Mouse (Mus musculus) forebrain, postnatal 0 days (tissue): ENCODE measurements at regions not wholly inside any gene's neighbourhood (a gene's known extent, or its start where the extent isn't known, plus 50 kb on each side); places are given as distances from the start of the nearest gene placed in this dataset.

Experiments used
- ATAC-seq: fragments of 200-750 bp; cut with Nextera tagmentation; 2 replicates; pipeline ENCODE4 v1.8.0; 2017; ENCODE audit warnings: mild to moderate bottlenecking, moderate library complexity
- DNase-seq: peaks from one replicate; pipeline ENCODE4 v3.0.0-alpha.2; 2015
- H3K27ac ChIP-seq: fragments of 300-500 bp; sonication (generic); 2 replicates; pipeline ENCODE4 v1.5.1; 2014; ENCODE audit warnings: low read depth, mild to moderate bottlenecking, antibody characterized with exemption, low read length, moderate library complexity, mixed read lengths
- H3K27me3 ChIP-seq: fragments of 300-500 bp; sonication (generic); 2 replicates; pipeline ENCODE4 v1.6.1; 2014; ENCODE audit warnings: mild to moderate bottlenecking, low read length, mixed read lengths; ENCODE audit not compliant: insufficient read depth
- H3K36me3 ChIP-seq: fragments of 300-500 bp; sonication (generic); 2 replicates; pipeline ENCODE4 v1.6.1; 2014; ENCODE audit warnings: mild to moderate bottlenecking, moderate library complexity; ENCODE audit not compliant: insufficient read depth
- H3K4me1 ChIP-seq: fragments of 300-500 bp; sonication (generic); 2 replicates; pipeline ENCODE4 v1.6.1; 2014; ENCODE audit warnings: antibody characterized with exemption; ENCODE audit not compliant: insufficient read depth
- H3K4me2 ChIP-seq: fragments of 300-500 bp; sonication (generic); 2 replicates; pipeline ENCODE4 v1.6.1; 2014; ENCODE audit warnings: low read depth, mild to moderate bottlenecking, moderate library complexity
- H3K4me3 ChIP-seq: fragments of 300-500 bp; sonication (generic); 2 replicates; pipeline ENCODE4 v1.5.1; 2014; ENCODE audit warnings: low read depth, low read length, mixed read lengths
- H3K9ac ChIP-seq: fragments of 300-500 bp; sonication (generic); 2 replicates; pipeline ENCODE4 v1.6.1; 2014; ENCODE audit warnings: mild to moderate bottlenecking
- H3K9me3 ChIP-seq: fragments of 300-500 bp; sonication (generic); 2 replicates; pipeline ENCODE4 v1.6.1; 2016; ENCODE audit warnings: low read length
- CTCF ChIP-seq: sonication (generic); IDR thresholded peaks from 2 replicates; pipeline ENCODE4 v1.5.1; 2016; ENCODE audit warnings: antibody characterized with exemption, control low read depth, low read depth
- WGBS: fragments of 180-500 bp; shearing (Covaris S2); extraction: QIAGEN DNeasy Blood & Tissue Kit; methylation state at CpG from one replicate; pipeline ENCODE4 v1.1.7; 2014; 5-methylcytosine and 5-hydroxymethylcytosine counted together

- Histone ChIP-seq H3K4me1 (no peaks in the 10 kb centered on the region), H3K27ac (no peak overlapping the region), H3K9me3 (no peaks in the 10 kb centered on the region), H3K4me2 (no peak overlapping the region), H3K4me3 (no peak overlapping the region), H3K9ac (no peak overlapping the region), H3K36me3 (no peaks in the 10 kb centered on the region), H3K27me3 (no peaks in the 10 kb centered on the region)
- TF ChIP-seq CTCF, result no peak
- WGBS, result 93% methylated on average over 8 of the region's 8 CpGs
- ATAC-seq (no peak), DNase-seq (no peak)
Measured at GRCm38 (mm10) chr9:32833373-32833772, 197.4 kb downstream of the Ets1 start.

GRCm38 (mm10) chr9:32834751-32835625 is 199.0 kb downstream of the Ets1 start:
- Histone ChIP-seq H3K9ac (no peak overlapping the region), H3K27ac (no peak overlapping the region), H3K9me3 (no peaks in the 10 kb centered on the region), H3K4me2 (no peak overlapping the region), H3K4me3 (no peak overlapping the region), H3K27me3 (no peaks in the 10 kb centered on the region), H3K4me1 (no peaks in the 10 kb centered on the region), H3K36me3 (no peaks in the 10 kb centered on the region)
- WGBS, result 61% methylated on average over 13 of the region's 13 CpGs
- ATAC-seq (no peak), DNase-seq (no peak)
- TF ChIP-seq CTCF, result no peak

- 52% methylated on average over 4 of the region's 4 CpGs for WGBS
- no peaks in the 10 kb centered on the region for H3K9me3 ChIP-seq
Measured at GRCm38 (mm10) chr9:32835626-32835971, 199.6 kb downstream of the Ets1 start.

GRCm38 (mm10) chr9:32836371-32836770 is 200.3 kb downstream of the Ets1 start:
- Histone ChIP-seq H3K4me3 (no peak overlapping the region), H3K4me1 (no peaks in the 10 kb centered on the region), H3K9ac (no peak overlapping the region), H3K27me3 (no peaks in the 10 kb centered on the region), H3K36me3 (no peaks in the 10 kb centered on the region), H3K4me2 (no peak overlapping the region), H3K9me3 (no peaks in the 10 kb centered on the region), H3K27ac (no peak overlapping the region)
- no peak for DNase-seq
- TF ChIP-seq CTCF, result no peak
- 67% methylated on average over 5 of the region's 5 CpGs for WGBS
- ATAC-seq, result no peak

More at GRCm38 (mm10) chr9:32835626-32835971, 199.6 kb downstream of the Ets1 start:
- Histone ChIP-seq H3K27me3 (no peaks in the 10 kb centered on the region), H3K27ac (no peak overlapping the region), H3K9ac (no peak overlapping the region), H3K36me3 (no peaks in the 10 kb centered on the region), H3K4me3 (no peak overlapping the region), H3K4me1 (no peaks in the 10 kb centered on the region), H3K4me2 (no peak overlapping the region)
- no peak for TF ChIP-seq CTCF
- no peak for DNase-seq
- ATAC-seq, result no peak

GRCm38 (mm10) chr9:32847361-32847760 is 211.3 kb downstream of the Ets1 start:
- Histone ChIP-seq H3K4me1 (no peaks in the 10 kb centered on the region), H3K27me3 (no peaks in the 10 kb centered on the region), H3K9me3 (no peaks in the 10 kb centered on the region), H3K4me3 (no peak overlapping the region), H3K4me2 (no peak overlapping the region), H3K9ac (no peak overlapping the region), H3K27ac (no peak overlapping the region), H3K36me3 (no peaks in the 10 kb centered on the region)
- ATAC-seq (no peak), DNase-seq (no peak)
- WGBS, result 96% methylated on average over 2 of the region's 2 CpGs
- TF ChIP-seq CTCF, result no peak

- TF ChIP-seq CTCF, result no peak
- WGBS, result 69% methylated on average over 3 of the region's 3 CpGs
- Histone ChIP-seq H3K9ac (no peak overlapping the region), H3K9me3 (no peaks in the 10 kb centered on the region), H3K27me3 (no peaks in the 10 kb centered on the region), H3K27ac (no peak overlapping the region), H3K4me1 (no peaks in the 10 kb centered on the region), H3K4me3 (no peak overlapping the region), H3K4me2 (no peak overlapping the region), H3K36me3 (no peaks in the 10 kb centered on the region)
- DNase-seq (no peak), ATAC-seq (no peak)
Measured at GRCm38 (mm10) chr9:32852282-32852681, 216.3 kb downstream of the Ets1 start.

- 78% methylated on average over 5 of the region's 5 CpGs for WGBS
- H3K4me2 ChIP-seq, result no peak overlapping the region
- H3K4me3 ChIP-seq, result no peak overlapping the region
- H3K9ac ChIP-seq, result no peak overlapping the region
- DNase-seq, result no peak
- no peak for ATAC-seq
- H3K27ac ChIP-seq, result no peak overlapping the region
- H3K4me1 ChIP-seq, result no peaks in the 10 kb centered on the region
- H3K27me3 ChIP-seq, result no peaks in the 10 kb centered on the region
- no peaks in the 10 kb centered on the region for H3K36me3 ChIP-seq
- no peaks in the 10 kb centered on the region for H3K9me3 ChIP-seq
- no peak for TF ChIP-seq CTCF
Measured at GRCm38 (mm10) chr9:32863286-32863685, 227.3 kb downstream of the Ets1 start.
